Mouse (Mus musculus): ENCODE data around the gene Mgat1.

The Mgat1 gene

DNA sequence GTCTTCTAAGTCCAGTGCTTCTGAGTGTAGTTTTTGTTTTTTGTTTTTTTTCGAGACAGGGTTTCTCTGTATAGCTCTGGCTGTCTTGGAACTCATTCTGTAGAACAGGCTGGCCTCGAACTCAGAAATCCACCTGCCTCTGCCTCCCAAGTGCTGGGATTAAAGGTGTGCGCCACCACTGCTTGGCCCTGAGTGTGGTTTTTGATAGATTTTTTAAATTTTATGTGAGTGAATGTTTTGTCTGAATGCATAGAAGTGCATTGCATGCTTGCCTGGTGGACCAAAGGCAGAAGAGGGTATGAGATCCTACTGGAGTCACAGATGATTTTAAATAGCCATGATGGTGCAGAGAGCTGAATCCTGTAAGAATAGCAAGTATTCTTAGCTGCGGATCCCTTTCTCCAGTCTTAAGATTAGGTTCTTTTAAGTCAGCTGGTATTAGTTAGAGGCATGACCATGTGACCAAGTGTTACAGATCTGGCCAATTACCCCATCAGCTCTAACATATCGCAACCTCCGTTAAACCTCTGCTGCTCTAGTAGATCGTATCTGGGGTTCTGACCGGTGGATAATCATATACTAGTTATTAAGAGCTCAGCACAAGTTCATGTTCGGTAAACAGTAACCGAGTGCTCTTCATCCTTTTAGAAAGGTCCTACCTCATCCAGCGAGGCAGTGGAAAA, 906 bp upstream of the Mgat1 start:
- no peak for DNase-seq

- no peak for DNase-seq
Observed at GRCm38 (mm10) chr11:49244595-49244930, 572 bp downstream of the Mgat1 start.

- DNase-seq = no peak
Observed at GRCm38 (mm10) chr11:49245176-49245575, 1.2 kb downstream of the Mgat1 start.

DNA sequence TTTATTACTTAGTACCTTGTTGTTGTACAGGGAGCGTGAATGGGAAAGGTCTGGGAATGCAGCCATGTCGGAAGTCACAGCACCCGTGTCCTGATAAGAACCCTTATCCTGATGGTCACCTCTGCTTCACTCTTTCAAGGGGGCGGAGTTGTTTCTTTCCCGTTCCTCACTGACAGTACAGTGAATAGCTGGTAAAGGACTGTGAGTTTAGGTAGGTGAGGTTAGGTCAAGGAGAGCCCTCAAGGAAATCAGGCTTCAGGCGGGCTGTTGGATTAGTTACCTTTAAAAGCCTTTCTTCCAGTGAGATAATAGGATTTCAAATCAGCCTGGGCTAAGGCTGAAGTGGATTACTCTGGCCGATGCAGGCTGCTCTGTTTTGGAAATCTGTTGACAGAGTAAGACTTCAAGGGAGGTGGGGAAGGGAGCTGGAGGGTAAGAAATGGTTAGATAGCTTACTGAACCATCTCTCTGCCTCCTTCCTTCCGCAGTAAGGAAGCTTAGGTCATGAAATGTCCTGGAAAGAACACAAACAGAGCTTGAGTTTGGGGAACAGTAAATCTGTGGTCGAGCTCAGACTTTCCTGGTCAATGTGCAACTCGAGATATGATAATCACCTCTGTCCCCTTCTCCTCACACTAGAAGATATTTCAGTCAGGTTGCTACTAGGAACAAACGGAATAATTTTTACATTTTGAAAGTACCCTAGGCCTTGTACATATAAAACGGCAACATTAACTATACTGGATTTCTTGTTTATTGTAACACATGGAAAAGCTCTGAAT, 1.8 kb downstream of the Mgat1 start:
- DNase-seq = no peak

- no peak for DNase-seq
Observed at GRCm38 (mm10) chr11:49246523-49246922, 2.5 kb downstream of the Mgat1 start.

DNA sequence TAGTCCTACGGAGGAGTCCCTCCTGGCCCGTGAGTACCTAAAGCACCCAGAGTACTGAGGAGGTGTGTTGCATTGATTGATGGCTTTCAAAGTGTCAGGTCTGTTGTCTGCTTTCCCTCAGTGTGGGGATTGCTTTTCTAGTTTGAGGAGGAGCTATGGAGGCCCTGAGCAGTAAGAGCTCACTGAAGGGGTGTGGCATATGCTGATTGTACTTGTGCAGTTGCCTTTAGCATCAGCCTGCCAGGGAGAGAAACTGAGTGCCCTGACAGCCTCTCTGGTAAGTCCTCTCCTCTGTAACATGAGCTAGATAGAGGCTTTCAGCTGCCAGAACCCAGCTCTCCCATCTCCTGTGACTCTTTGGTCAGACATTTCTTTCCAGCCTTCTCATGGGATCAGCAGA, 3.3 kb downstream of the Mgat1 start:
- no peak for DNase-seq

DNA sequence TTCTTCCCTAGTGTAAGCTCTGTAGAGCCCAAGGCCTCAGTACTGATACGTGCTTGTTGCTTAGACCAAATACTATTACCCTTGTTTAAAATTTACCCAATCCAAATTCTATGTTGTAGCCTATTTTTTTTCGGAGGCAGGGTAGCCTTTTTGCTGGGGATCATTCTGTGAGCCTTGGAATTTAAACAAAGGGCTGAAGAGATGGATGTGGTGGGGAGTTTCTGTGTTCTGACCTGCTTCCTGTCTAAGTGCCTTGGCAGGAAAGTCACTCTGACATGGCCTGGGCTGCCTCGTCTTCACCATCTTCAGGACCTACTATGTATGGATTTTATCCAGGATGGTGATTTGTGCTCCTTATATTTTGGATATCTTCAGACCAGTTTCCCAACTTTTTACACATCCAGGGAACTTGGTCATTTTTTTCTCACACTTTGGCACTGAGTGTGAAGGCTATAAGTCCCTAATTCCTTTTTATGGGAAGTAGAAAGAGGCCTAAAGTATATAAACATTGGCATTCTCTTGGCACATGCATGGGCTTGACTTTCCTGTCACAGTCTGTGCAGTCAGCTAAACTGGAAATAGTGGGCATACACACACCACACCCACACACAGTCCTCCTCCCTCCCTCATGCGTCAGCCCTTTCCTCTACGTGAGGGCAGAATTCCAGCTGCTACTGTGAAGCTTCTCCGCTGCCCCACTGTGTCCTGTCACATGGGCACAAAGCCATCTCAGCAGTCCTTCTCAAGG, 4.4 kb downstream of the Mgat1 start:
- peak; percentile 60 for DNase-seq

- no peak for DNase-seq
Observed at GRCm38 (mm10) chr11:49248974-49249700, 5.1 kb downstream of the Mgat1 start.

- DNase-seq = no peak
Observed at GRCm38 (mm10) chr11:49249811-49250421, 5.9 kb downstream of the Mgat1 start.

DNA sequence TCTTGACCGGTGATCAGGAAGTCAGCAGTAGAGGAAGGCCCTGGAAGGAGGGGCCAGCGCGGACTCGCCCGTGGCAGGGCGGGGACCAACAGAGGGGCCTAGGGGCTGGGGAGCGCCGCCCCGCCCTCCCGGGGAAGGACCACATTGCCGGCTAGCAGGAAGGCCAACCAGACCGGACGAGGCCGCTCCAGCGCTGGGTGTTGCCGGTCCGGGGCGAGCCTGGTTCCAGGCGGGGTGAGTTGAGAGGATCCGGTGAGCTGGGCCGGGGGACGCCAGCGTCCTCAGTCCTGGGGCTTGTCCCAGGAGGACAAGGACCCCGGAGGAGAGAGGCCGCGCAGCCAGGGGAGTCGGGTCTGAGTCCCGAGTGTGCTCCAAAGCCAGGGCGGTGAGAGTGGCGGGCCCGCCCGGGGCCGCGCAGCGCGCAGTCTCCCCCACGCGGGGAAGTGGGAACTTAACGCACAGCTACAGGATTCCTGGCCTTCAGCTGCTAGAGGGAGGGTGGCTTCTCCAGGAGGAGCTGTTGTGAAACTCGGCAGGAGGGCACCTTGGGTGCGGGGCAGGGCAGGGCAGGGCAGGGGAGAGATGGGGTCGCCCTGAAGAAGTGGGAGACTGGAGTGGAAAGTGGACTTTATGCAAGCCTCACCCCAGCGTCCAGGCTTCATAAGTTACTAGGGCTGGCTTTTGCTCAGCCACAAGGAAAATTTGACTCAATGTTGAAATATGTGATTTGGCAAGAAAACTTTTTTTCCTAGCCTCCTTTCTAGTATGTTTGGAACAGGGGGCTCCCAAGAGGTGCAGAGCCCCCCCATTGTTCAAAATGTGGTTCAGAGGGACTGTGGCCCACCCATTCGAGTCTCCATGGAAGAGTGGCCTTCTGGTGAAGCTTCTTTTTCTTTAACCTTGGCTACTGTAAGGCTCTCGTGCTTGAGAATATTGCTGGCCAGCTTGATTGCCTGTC, 6.7 kb downstream of the Mgat1 start:
- peak; percentile 66 for DNase-seq

GRCm38 (mm10) chr11:49251380-49251761, 7.4 kb downstream of the Mgat1 start:
- no peak for DNase-seq

- DNase-seq = no peak
Observed at GRCm38 (mm10) chr11:49252048-49252447, 8.1 kb downstream of the Mgat1 start.

GRCm38 (mm10) chr11:49253035-49253434, 9.0 kb downstream of the Mgat1 start:
- no peak for DNase-seq

GRCm38 (mm10) chr11:49259296-49259695, 15.3 kb downstream of the Mgat1 start:
- DNase-seq = no peak

DNA sequence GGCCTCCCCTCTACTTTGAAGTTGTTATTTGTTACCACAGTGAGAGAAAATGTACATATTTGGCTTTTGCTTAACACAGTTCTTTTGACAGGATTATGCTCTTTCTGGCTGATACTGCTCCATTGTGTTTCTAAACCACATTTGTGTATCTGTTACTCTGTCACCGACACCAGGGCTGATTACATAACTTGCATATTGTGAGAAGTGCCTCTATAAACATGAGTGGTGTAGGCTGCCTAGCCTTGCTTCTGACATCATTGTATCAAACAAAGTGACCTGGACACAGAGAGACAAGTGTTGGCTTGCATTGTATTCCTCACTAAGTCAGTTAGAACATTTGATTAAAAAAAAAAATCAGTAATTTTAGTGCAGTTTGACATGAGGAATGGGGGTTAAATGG, 15.8 kb downstream of the Mgat1 start:
- DNase-seq = no peak

- no peak for DNase-seq
Observed at GRCm38 (mm10) chr11:49260598-49261312, 16.8 kb downstream of the Mgat1 start.

DNA sequence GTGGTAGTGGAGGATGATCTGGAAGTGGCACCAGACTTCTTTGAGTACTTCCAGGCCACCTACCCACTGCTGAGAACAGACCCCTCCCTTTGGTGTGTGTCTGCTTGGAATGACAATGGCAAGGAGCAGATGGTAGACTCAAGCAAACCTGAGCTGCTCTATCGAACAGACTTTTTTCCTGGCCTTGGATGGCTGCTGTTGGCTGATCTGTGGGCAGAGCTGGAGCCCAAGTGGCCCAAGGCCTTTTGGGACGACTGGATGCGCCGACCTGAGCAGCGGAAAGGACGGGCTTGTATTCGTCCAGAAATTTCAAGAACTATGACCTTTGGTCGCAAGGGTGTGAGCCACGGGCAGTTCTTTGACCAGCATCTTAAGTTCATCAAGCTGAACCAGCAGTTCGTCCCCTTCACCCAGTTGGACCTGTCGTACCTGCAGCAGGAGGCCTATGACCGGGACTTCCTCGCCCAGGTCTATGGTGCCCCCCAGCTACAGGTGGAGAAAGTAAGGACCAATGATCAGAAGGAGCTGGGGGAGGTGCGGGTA, 17.4 kb downstream of the Mgat1 start:
- DNase-seq = no peak

GRCm38 (mm10) chr11:49262286-49262685, 18.3 kb downstream of the Mgat1 start:
- no peak for DNase-seq

- DNase-seq = no peak
Observed at GRCm38 (mm10) chr11:49263149-49263548, 19.2 kb downstream of the Mgat1 start.

- DNase-seq = no peak
Observed at GRCm38 (mm10) chr11:49264081-49264480, 20.1 kb downstream of the Mgat1 start.

DNA sequence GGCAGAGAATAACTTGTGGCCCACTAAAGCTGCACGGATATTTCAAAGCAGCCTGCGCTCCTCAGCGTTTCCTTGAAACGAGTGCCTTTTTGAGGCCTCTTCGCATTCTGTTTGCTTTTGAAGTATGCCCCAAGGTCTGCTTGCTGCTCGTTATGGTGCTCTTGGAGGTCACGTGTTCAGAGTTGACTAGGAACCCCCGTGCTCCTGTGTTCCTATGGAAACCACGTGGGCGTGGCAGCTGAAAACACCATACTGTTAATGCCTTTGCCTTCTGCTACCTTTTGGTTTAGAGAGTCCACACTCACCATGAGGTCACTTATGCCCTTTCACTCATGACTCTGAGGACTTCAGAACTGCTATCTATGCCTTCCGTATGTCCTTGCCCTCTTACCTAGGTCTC, 20.6 kb downstream of the Mgat1 start:
- DNase-seq = no peak
